Mouse (Mus musculus) intestine, postnatal 0 days (tissue): Measurements from ENCODE around the gene Fam110a. TPM values are rescaled to one million over a fixed set of nuclear protein-coding genes. Genes with fewer than 3 reads are reported as not detected.

ENCODE experiments used
- ATAC-seq: fragments of 200-750 bp; cut with Nextera tagmentation; 2 replicates; pipeline ENCODE4 v1.8.0; 2017; ENCODE audit warnings: mild to moderate bottlenecking, moderate TSS enrichment, moderate library complexity
- H3K27ac ChIP-seq: fragments of 300-500 bp; sonication (generic); 2 replicates; pipeline ENCODE4 v1.5.1; 2014; ENCODE audit warnings: mild to moderate bottlenecking, low read depth, low read length, moderate library complexity
- H3K27me3 ChIP-seq: fragments of 300-500 bp; sonication (generic); replicated peaks from 2 replicates; pipeline ENCODE4 v1.6.1; 2014; ENCODE audit warnings: low read length, mixed read lengths; ENCODE audit not compliant: control insufficient read depth, insufficient read depth
- H3K36me3 ChIP-seq: fragments of 300-500 bp; sonication (generic); 2 replicates; pipeline ENCODE4 v1.6.1; 2014; ENCODE audit warnings: mild to moderate bottlenecking, moderate library complexity; ENCODE audit not compliant: control insufficient read depth, insufficient read depth
- H3K4me1 ChIP-seq: fragments of 300-500 bp; sonication (generic); replicated peaks from 2 replicates; pipeline ENCODE4 v1.6.1; 2014; ENCODE audit warnings: antibody characterized with exemption, low read length, mixed read lengths; ENCODE audit not compliant: control insufficient read depth, insufficient read depth
- H3K4me2 ChIP-seq: fragments of 300-500 bp; sonication (generic); replicated peaks from 2 replicates; pipeline ENCODE4 v1.6.1; 2014; ENCODE audit warnings: low read depth, mild to moderate bottlenecking, moderate library complexity
- H3K4me3 ChIP-seq: fragments of 300-500 bp; sonication (generic); 2 replicates; pipeline ENCODE4 v1.5.1; 2014; ENCODE audit warnings: low read depth, low read length
- H3K9ac ChIP-seq: fragments of 300-500 bp; sonication (generic); 2 replicates; pipeline ENCODE4 v1.6.1; 2014; ENCODE audit warnings: mild to moderate bottlenecking, low read depth, low read length
- H3K9me3 ChIP-seq: fragments of 300-500 bp; sonication (generic); 2 replicates; pipeline ENCODE4 v1.6.1; 2016; ENCODE audit warnings: mixed run types; ENCODE audit not compliant: control insufficient read depth
- CTCF ChIP-seq: sonication (generic); IDR thresholded peaks from 2 replicates; pipeline ENCODE4 v1.5.1; 2016; ENCODE audit warnings: low read depth, mild to moderate bottlenecking, control low read depth, antibody characterized with exemption, moderate library complexity
- WGBS: fragments of 180-500 bp; shearing (Covaris S2); extraction: QIAGEN DNeasy Blood & Tissue Kit; methylation state at CpG from one replicate; pipeline ENCODE4 v1.1.7; 2014; 5-methylcytosine and 5-hydroxymethylcytosine counted together
- polyA plus RNA-seq: library from polyadenylated mRNA; unstranded; fragments of >200 nt; fragmentation: Nextera tagmentation; extraction: Ambion mirVana; gene quantifications from 2 replicates; pipeline ENCODE4 v1.2.1, GENCODE M21; 2015

Gene Fam110a
- polyA plus RNA-seq, 1 experiment from 2014 or later, result 14.5 TPM

GRCm38 (mm10) chr2:151970191-151971172 is 9.5 kb downstream of the Fam110a start:
- peak; percentile 74 for ATAC-seq
- H3K36me3 ChIP-seq, result peaks cover 30% of the 10 kb centered on the region; the same call in 1 of the 2 replicates
- 50% methylated on average over 53 of the region's 53 CpGs for WGBS
- H3K4me1 ChIP-seq, result peaks cover 10% of the 10 kb centered on the region
- no peak for TF ChIP-seq CTCF
- H3K4me3 ChIP-seq, result peak overlapping the region; percentile 23
- no peak overlapping the region for H3K9ac ChIP-seq
- H3K27ac ChIP-seq, result no peak overlapping the region
- H3K9me3 ChIP-seq, result no peaks in the 10 kb centered on the region
- H3K27me3 ChIP-seq, result no peaks in the 10 kb centered on the region
- H3K4me2 ChIP-seq, result peak overlapping the region; percentile 59

DNA sequence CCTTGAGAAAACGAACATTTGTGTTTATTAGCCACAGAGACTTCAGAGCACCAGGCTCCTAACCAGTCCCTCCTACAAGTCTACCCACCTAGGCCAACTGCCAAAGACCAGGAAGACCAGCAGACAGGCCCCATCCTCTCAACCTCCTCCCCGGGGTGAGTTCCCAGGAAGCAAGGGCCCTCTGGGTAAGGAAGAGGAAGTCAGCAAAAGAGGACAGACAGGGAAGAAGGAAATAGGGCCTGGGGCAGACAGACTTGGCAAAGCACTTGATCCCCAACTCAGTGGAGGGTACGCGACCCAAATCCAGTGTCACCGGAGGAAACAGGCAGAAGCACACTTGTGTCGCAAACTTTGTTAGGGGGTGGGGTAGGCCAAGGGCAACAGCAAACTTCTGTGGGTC is 10.6 kb downstream of the Fam110a start:
- peaks cover 8% of the 10 kb centered on the region for H3K4me1 ChIP-seq
- 90% methylated on average over 6 of the region's 6 CpGs for WGBS
- no peak for ATAC-seq
- no peak overlapping the region for H3K9ac ChIP-seq
- TF ChIP-seq CTCF, result no peak
- H3K4me3 ChIP-seq, result no peak overlapping the region
- H3K4me2 ChIP-seq, result no peak overlapping the region
- H3K9me3 ChIP-seq, result no peaks in the 10 kb centered on the region
- no peaks in the 10 kb centered on the region for H3K27me3 ChIP-seq
- H3K36me3 ChIP-seq, result peaks cover 30% of the 10 kb centered on the region; the same call in 1 of the 2 replicates
- H3K27ac ChIP-seq, result no peak overlapping the region

DNA sequence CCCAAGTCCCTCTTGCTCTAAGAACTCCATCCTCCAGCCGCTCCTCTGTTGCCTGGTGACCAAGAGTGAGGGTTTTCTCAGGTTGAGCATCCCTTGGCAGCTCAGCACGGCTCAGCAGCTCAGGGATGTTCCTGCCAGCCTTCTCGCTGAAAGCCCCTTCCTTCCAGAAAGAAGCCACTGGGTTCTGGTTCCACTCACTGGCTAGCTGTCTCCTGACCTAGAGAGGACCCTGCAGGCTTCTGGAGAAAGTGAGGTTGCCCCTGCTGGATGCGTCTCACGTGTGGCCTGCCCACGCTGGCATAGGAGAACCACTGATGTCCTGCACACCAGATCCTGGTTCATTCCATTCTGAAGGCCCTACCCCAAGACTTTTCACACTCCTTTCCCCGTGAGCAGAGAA is 11.0 kb downstream of the Fam110a start:
- WGBS, result 92% methylated on average over 7 of the region's 7 CpGs
- no peak overlapping the region for H3K4me3 ChIP-seq
- H3K4me2 ChIP-seq, result no peak overlapping the region
- H3K36me3 ChIP-seq, result peaks cover 30% of the 10 kb centered on the region; the same call in 1 of the 2 replicates
- ATAC-seq, result no peak
- no peaks in the 10 kb centered on the region for H3K9me3 ChIP-seq
- TF ChIP-seq CTCF, result no peak
- no peaks in the 10 kb centered on the region for H3K27me3 ChIP-seq
- no peak overlapping the region for H3K27ac ChIP-seq
- no peak overlapping the region for H3K9ac ChIP-seq
- H3K4me1 ChIP-seq, result peaks cover 8% of the 10 kb centered on the region

GRCm38 (mm10) chr2:151968451-151968850 is 11.6 kb downstream of the Fam110a start:
- TF ChIP-seq CTCF, result no peak
- Histone ChIP-seq H3K4me1 (peaks cover 4% of the 10 kb centered on the region), H3K27me3 (no peaks in the 10 kb centered on the region), H3K27ac (no peak overlapping the region), H3K36me3 (peaks cover 30% of the 10 kb centered on the region; the same call in 1 of the 2 replicates), H3K4me2 (no peak overlapping the region), H3K4me3 (no peak overlapping the region), H3K9me3 (no peaks in the 10 kb centered on the region), H3K9ac (no peak overlapping the region)
- no peak for ATAC-seq
- WGBS, result 85% methylated on average over 8 of the region's 8 CpGs

DNA sequence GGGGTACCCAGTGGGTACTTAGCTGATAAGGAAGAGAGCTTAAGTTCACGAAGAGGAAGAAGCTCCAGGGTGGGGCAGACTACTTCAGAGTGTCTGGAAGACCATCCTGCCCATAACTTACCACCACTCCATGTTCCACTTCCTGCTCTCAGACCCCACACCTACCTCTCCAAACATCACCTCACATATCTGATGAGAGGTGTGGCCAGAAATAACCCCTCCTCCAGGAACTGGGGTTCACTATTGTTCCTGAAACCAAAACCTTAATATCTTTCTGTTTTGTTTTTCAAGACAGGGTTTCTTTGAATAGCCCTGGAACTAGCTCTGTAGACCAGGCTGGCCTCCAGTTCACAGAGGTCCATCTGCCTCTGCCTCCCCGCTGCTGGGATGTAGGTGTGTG is 12.2 kb downstream of the Fam110a start:
- Histone ChIP-seq H3K9ac (no peak overlapping the region), H3K4me1 (peaks cover 3% of the 10 kb centered on the region; the same call in 1 of the 2 replicates), H3K4me3 (no peak overlapping the region), H3K4me2 (no peak overlapping the region), H3K27me3 (no peaks in the 10 kb centered on the region), H3K36me3 (peaks cover 30% of the 10 kb centered on the region; the same call in 1 of the 2 replicates), H3K27ac (no peak overlapping the region), H3K9me3 (no peaks in the 10 kb centered on the region)
- ATAC-seq, result no peak
- no peak for TF ChIP-seq CTCF
- WGBS, result 68% methylated on average over 2 of the region's 2 CpGs

DNA sequence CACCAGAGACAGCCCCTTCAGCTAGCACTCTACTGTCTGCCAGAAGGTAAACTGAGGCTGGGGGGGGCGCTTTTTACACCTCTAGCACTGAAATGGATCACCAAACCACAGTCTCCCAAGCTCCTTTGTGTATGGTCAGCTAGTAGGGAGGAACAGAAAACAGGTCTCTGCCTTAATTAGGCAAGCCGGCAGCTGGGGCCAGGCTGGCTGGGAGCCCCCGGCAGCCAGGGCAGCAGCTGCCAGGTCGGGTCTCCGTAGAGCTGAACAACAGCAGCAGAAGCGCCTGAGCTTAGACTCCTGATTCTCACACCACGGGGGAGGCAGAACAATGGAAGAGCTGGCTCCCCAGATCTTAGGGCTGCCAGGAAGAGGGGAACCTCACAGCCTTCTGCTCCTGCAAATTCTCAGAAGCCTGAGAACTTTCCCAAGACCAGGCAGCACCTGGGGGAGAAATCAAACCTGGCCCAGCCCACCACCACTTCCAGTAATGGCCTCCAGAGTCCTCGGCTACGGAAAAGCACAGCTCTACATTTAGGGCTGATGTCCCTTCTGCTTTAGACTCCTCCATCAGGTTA is 12.8 kb downstream of the Fam110a start:
- ATAC-seq, result no peak
- H3K4me3 ChIP-seq, result no peak overlapping the region
- H3K36me3 ChIP-seq, result peaks cover 30% of the 10 kb centered on the region; the same call in 1 of the 2 replicates
- H3K27ac ChIP-seq, result no peak overlapping the region
- no peak overlapping the region for H3K4me2 ChIP-seq
- no peak for TF ChIP-seq CTCF
- peaks cover 3% of the 10 kb centered on the region; the same call in 1 of the 2 replicates for H3K4me1 ChIP-seq
- 51% methylated on average over 9 of the region's 9 CpGs for WGBS
- no peak overlapping the region for H3K9ac ChIP-seq
- H3K9me3 ChIP-seq, result no peaks in the 10 kb centered on the region
- no peaks in the 10 kb centered on the region for H3K27me3 ChIP-seq
